Mouse (Mus musculus) neural tube, embryonic 13.5 days (tissue): ENCODE measurements at regions not wholly inside any gene's neighbourhood (a gene's known extent, or its start where the extent isn't known, plus 50 kb on each side); places are given as distances from the start of the nearest gene placed in this dataset.
A peak's percentile ranks its signal among the peaks of the same experiment; 100 is the strongest.

Source experiments
- ATAC-seq: fragments of 200-750 bp; cut with Nextera tagmentation; 2 replicates; pipeline ENCODE4 v1.8.0; 2017; ENCODE audit warnings: low read depth, mild to moderate bottlenecking, moderate TSS enrichment, moderate library complexity
- H3K27ac ChIP-seq: fragments of 300-500 bp; sonication (generic); replicated peaks from 2 replicates; pipeline ENCODE4 v1.5.1; 2015; ENCODE audit warnings: moderate library complexity, mild to moderate bottlenecking, inconsistent platforms
- H3K27me3 ChIP-seq: fragments of 300-500 bp; sonication (generic); 2 replicates; pipeline ENCODE4 v1.6.1; 2015; ENCODE audit warnings: mild to moderate bottlenecking, inconsistent platforms
- H3K36me3 ChIP-seq: fragments of 300-500 bp; sonication (generic); 2 replicates; pipeline ENCODE4 v1.6.1; 2015; ENCODE audit warnings: mild to moderate bottlenecking, inconsistent platforms
- H3K4me1 ChIP-seq: fragments of 300-500 bp; sonication (generic); replicated peaks from 2 replicates; pipeline ENCODE4 v1.6.1; 2015; ENCODE audit warnings: inconsistent platforms
- H3K4me2 ChIP-seq: fragments of 300-500 bp; sonication (generic); 2 replicates; pipeline ENCODE4 v1.6.1; 2015; ENCODE audit warnings: inconsistent platforms, mild to moderate bottlenecking, moderate library complexity
- H3K4me3 ChIP-seq: fragments of 300-500 bp; sonication (generic); 2 replicates; pipeline ENCODE4 v1.5.1; 2015; ENCODE audit warnings: mild to moderate bottlenecking, inconsistent platforms
- H3K9ac ChIP-seq: fragments of 300-500 bp; sonication (generic); 2 replicates; pipeline ENCODE4 v1.6.1; 2015; ENCODE audit warnings: moderate library complexity, mild to moderate bottlenecking, inconsistent platforms
- H3K9me3 ChIP-seq: fragments of 300-500 bp; sonication (generic); 2 replicates; pipeline ENCODE4 v1.6.1; 2016; ENCODE audit warnings: inconsistent platforms
- WGBS: fragments of 180-500 bp; shearing (Covaris S2); methylation state at CpG from one replicate; pipeline ENCODE4 v1.1.7; 2015; 5-methylcytosine and 5-hydroxymethylcytosine counted together

- Histone ChIP-seq H3K9me3 (no peaks in the 10 kb centered on the region), H3K4me3 (no peak overlapping the region), H3K27ac (no peak overlapping the region), H3K4me2 (no peak overlapping the region), H3K36me3 (no peaks in the 10 kb centered on the region), H3K27me3 (no peaks in the 10 kb centered on the region), H3K9ac (no peak overlapping the region), H3K4me1 (no peaks in the 10 kb centered on the region)
- no peak for ATAC-seq
- WGBS, result 84% methylated on average over 4 of the region's 4 CpGs
Observed at GRCm38 (mm10) chr4:87501791-87502190, 271.5 kb upstream of the Slc24a2 start.

GRCm38 (mm10) chr4:87500441-87500840 is 270.2 kb upstream of the Slc24a2 start:
- no peak for ATAC-seq
- no peaks in the 10 kb centered on the region for H3K4me1 ChIP-seq

DNA sequence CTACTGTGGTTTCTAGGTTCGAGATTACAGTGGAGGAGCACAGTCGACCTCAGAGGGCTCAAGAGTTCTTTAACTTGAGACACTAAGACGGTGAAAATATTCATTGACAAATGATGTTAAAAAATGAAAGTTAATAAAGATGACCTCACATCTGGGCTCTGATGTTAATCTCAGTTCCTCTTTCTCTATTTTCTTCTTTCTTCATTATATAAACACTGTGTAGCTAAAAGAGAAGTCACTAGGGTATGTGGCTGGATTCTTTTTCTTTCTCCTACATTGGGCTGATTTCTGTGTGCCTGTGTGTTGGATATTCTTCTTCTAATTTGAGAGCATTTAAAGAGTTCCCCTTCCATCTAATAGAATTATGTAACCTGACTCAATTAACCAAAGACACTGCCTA is 257.5 kb upstream of the Slc24a2 start:
- H3K9ac ChIP-seq, result no peak overlapping the region
- no peaks in the 10 kb centered on the region for H3K36me3 ChIP-seq
- WGBS, result 92% methylated on average over 3 of the region's 3 CpGs
- ATAC-seq, result no peak
- H3K4me2 ChIP-seq, result no peak overlapping the region
- H3K9me3 ChIP-seq, result no peaks in the 10 kb centered on the region
- H3K27me3 ChIP-seq, result no peaks in the 10 kb centered on the region
- H3K4me1 ChIP-seq, result no peaks in the 10 kb centered on the region
- no peak overlapping the region for H3K4me3 ChIP-seq
- no peak overlapping the region for H3K27ac ChIP-seq

More at GRCm38 (mm10) chr4:87500441-87500840, 270.2 kb upstream of the Slc24a2 start:
- no peak overlapping the region for H3K4me2 ChIP-seq
- no peaks in the 10 kb centered on the region for H3K9me3 ChIP-seq
- no peaks in the 10 kb centered on the region for H3K27me3 ChIP-seq
- no peak overlapping the region for H3K27ac ChIP-seq
- no peak overlapping the region for H3K9ac ChIP-seq
- H3K36me3 ChIP-seq, result no peaks in the 10 kb centered on the region
- 81% methylated on average over 2 of the region's 2 CpGs for WGBS
- no peak overlapping the region for H3K4me3 ChIP-seq

DNA sequence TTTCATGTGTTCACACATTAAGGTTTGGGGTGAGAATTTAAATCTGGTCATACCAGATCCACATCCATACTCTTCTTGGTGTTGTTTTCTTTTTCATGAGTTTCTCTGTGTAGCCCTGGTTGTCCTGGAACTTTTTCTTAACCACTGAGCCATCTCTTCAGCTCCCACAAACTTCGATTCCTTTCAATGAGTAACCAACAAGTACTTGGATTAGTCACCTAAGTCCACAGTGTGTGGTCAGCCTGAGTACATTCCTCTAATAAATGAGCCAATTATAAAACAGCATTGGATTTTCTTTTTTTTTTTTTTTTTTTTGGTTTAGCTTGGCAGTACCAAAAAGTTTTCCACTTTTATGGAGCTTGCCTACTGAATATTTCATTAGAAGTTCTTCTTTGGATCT is 245.3 kb upstream of the Slc24a2 start:
- Histone ChIP-seq H3K4me1 (peaks cover 18% of the 10 kb centered on the region), H3K4me2 (no peak overlapping the region), H3K9ac (no peak overlapping the region), H3K4me3 (no peak overlapping the region), H3K27ac (no peak overlapping the region), H3K27me3 (no peaks in the 10 kb centered on the region), H3K36me3 (no peaks in the 10 kb centered on the region), H3K9me3 (no peaks in the 10 kb centered on the region)
- WGBS, result 87% methylated on average over 1 of the region's 1 CpGs
- ATAC-seq, result no peak

DNA sequence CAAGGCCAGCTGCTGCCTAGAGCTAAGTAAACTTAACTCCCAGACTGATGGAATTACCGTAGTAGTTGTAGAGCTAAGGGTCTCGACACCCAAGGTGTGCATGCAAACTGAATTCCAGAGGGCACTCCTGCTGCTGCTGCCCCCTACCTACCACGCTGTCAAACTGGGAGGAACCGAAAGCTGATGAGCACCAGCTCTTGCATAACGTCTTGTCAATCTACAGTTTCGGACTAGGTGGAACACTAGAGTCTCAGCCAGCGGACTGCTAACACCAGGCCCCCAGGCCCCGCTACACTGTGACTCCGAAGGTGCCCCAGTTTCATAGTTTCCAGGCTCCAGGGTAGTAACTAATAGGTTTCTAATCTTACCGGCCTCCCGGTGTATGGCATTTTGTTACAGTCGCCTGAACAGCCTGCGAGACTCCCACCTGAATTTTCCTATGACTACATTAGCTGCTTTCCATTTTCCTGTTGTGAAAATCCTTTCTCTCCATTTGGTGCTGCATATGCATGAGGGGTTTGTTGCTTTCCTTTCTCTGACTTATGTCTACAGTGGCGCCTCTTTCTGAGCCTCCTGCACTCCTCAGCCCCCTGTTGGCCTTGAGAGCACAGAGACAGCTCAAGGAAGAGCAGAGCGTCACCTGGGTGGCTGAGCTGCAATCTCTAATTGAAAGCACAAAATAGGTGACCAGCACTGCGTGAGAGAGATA is 243.2 kb upstream of the Slc24a2 start:
- H3K4me3 ChIP-seq, result no peak overlapping the region
- WGBS, result 91% methylated on average over 16 of the region's 16 CpGs
- peaks cover 18% of the 10 kb centered on the region for H3K4me1 ChIP-seq
- H3K27ac ChIP-seq, result no peak overlapping the region
- no peaks in the 10 kb centered on the region for H3K27me3 ChIP-seq
- H3K36me3 ChIP-seq, result no peaks in the 10 kb centered on the region
- no peak overlapping the region for H3K9ac ChIP-seq
- H3K4me2 ChIP-seq, result no peak overlapping the region
- no peak for ATAC-seq
- H3K9me3 ChIP-seq, result no peaks in the 10 kb centered on the region

- Histone ChIP-seq H3K4me2 (no peak overlapping the region), H3K9ac (no peak overlapping the region), H3K27ac (no peak overlapping the region), H3K36me3 (no peaks in the 10 kb centered on the region), H3K27me3 (no peaks in the 10 kb centered on the region), H3K4me1 (peaks cover 18% of the 10 kb centered on the region), H3K9me3 (no peaks in the 10 kb centered on the region), H3K4me3 (no peak overlapping the region)
- ATAC-seq, result no peak
- 47% methylated on average over 1 of the region's 1 CpGs for WGBS
Observed at GRCm38 (mm10) chr4:87472787-87473186, 242.5 kb upstream of the Slc24a2 start.

GRCm38 (mm10) chr4:87471385-87471784 is 241.1 kb upstream of the Slc24a2 start:
- no peak overlapping the region for H3K4me2 ChIP-seq
- ATAC-seq, result no peak
- 18% methylated on average over 5 of the region's 5 CpGs for WGBS
- H3K4me1 ChIP-seq, result peaks cover 18% of the 10 kb centered on the region
- no peak overlapping the region for H3K9ac ChIP-seq
- H3K4me3 ChIP-seq, result no peak overlapping the region
- no peak overlapping the region; the same call in 1 of the 2 replicates for H3K27ac ChIP-seq
- no peaks in the 10 kb centered on the region for H3K27me3 ChIP-seq
- no peaks in the 10 kb centered on the region for H3K36me3 ChIP-seq
- H3K9me3 ChIP-seq, result no peaks in the 10 kb centered on the region

GRCm38 (mm10) chr4:87467600-87467999 is 237.3 kb upstream of the Slc24a2 start:
- no peaks in the 10 kb centered on the region for H3K9me3 ChIP-seq
- H3K4me1 ChIP-seq, result peaks cover 14% of the 10 kb centered on the region
- H3K9ac ChIP-seq, result no peak overlapping the region
- H3K27ac ChIP-seq, result no peak overlapping the region
- no peaks in the 10 kb centered on the region for H3K27me3 ChIP-seq
- H3K36me3 ChIP-seq, result no peaks in the 10 kb centered on the region
- no peak overlapping the region for H3K4me2 ChIP-seq
- no peak overlapping the region for H3K4me3 ChIP-seq
- no peak for ATAC-seq

- no peaks in the 10 kb centered on the region for H3K36me3 ChIP-seq
- H3K9ac ChIP-seq, result no peak overlapping the region
- H3K4me3 ChIP-seq, result no peak overlapping the region
- no peaks in the 10 kb centered on the region for H3K9me3 ChIP-seq
- no peak for ATAC-seq
- no peaks in the 10 kb centered on the region for H3K27me3 ChIP-seq
- H3K4me2 ChIP-seq, result no peak overlapping the region
- no peak overlapping the region for H3K27ac ChIP-seq
- peaks cover 13% of the 10 kb centered on the region for H3K4me1 ChIP-seq
- 77% methylated on average over 8 of the region's 8 CpGs for WGBS
Observed at GRCm38 (mm10) chr4:87467018-87467417, 236.7 kb upstream of the Slc24a2 start.

GRCm38 (mm10) chr4:87461181-87461912 is 231.1 kb upstream of the Slc24a2 start:
- H3K4me1 ChIP-seq, result peaks cover 15% of the 10 kb centered on the region
- 60% methylated on average over 7 of the region's 7 CpGs for WGBS
- H3K27me3 ChIP-seq, result no peaks in the 10 kb centered on the region
- no peaks in the 10 kb centered on the region for H3K36me3 ChIP-seq
- H3K4me2 ChIP-seq, result no peak overlapping the region
- peak overlapping the region; percentile 49 for H3K27ac ChIP-seq
- ATAC-seq, result peak; percentile 90
- no peaks in the 10 kb centered on the region for H3K9me3 ChIP-seq
- H3K4me3 ChIP-seq, result no peak overlapping the region
- no peak overlapping the region for H3K9ac ChIP-seq

DNA sequence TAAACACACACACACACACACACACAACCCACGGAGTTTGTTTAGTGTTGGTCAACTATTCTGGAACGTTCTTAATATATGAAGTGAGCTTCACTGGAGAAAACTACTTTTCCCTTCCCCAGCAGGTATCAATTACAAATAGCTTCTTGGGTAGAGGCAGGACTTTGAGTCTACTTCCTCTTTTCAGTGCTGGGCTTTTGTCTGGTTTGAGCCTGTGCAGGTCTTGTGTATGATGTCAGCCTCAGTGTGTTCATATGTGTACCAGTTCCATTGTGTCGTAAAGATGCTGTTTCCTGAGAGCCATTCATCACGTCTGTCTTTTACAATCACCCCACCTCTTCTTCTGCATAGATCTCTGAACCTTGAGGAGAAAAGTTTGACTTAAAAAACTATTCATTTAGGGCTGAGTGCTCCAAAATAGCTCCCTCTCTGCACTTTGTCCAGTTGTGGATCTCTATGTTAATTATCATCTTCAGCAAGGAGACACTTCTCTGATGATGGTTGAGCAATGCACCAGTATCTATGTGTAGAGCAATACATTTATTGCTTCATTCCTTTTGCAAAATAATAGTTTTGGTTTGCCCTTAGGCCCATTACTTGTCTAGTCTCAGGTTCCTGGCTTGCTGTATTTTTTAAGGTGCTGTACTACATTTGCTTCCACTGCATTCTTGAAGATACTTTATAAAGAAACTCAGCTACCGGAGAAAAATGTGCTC is 225.7 kb upstream of the Slc24a2 start:
- no peak overlapping the region for H3K9ac ChIP-seq
- H3K36me3 ChIP-seq, result no peaks in the 10 kb centered on the region
- no peaks in the 10 kb centered on the region for H3K27me3 ChIP-seq
- H3K4me3 ChIP-seq, result no peak overlapping the region
- 84% methylated on average over 5 of the region's 5 CpGs for WGBS
- H3K9me3 ChIP-seq, result no peaks in the 10 kb centered on the region
- peaks cover 3% of the 10 kb centered on the region for H3K4me1 ChIP-seq
- H3K4me2 ChIP-seq, result no peak overlapping the region
- no peak for ATAC-seq
- H3K27ac ChIP-seq, result no peak overlapping the region

DNA sequence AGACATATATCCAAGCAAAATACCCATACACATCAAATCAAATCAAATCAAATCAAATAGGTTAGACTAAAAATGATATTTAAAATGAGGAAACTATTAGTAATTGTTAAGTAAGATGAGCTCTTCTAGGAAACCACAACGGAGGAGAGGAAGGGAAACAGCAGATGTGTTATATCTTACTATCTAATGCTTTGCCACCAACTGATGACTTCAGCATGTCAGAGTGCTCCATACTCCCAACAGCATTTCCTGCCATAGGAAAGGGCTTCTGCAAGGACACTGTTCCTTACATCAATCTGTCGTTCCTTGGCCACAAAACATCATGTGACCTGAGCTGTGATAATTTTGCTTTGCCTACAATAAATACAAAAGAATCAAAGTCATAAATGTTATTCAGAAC is 221.8 kb upstream of the Slc24a2 start:
- ATAC-seq, result no peak
- 77% methylated on average over 2 of the region's 2 CpGs for WGBS
- H3K27ac ChIP-seq, result no peak overlapping the region

More for the DNA sequence above, 221.8 kb upstream of the Slc24a2 start:
- Histone ChIP-seq H3K27me3 (no peaks in the 10 kb centered on the region), H3K9me3 (no peaks in the 10 kb centered on the region), H3K4me3 (no peak overlapping the region), H3K36me3 (no peaks in the 10 kb centered on the region), H3K4me2 (no peak overlapping the region), H3K4me1 (peaks cover 10% of the 10 kb centered on the region), H3K9ac (no peak overlapping the region)
